Mouse (Mus musculus) frontal cortex, postnatal 10 days (tissue): ENCODE data around the gene Nr4a2.

ENCODE experiments used
- DNase-seq, 2 experiments: peaks; one replicate each; pipeline ENCODE4 v3.0.0; 2022; ENCODE audit warnings: low spot score in 2 of 2, mixed read lengths in 1 of 2

Nr4a2 gene

DNA sequence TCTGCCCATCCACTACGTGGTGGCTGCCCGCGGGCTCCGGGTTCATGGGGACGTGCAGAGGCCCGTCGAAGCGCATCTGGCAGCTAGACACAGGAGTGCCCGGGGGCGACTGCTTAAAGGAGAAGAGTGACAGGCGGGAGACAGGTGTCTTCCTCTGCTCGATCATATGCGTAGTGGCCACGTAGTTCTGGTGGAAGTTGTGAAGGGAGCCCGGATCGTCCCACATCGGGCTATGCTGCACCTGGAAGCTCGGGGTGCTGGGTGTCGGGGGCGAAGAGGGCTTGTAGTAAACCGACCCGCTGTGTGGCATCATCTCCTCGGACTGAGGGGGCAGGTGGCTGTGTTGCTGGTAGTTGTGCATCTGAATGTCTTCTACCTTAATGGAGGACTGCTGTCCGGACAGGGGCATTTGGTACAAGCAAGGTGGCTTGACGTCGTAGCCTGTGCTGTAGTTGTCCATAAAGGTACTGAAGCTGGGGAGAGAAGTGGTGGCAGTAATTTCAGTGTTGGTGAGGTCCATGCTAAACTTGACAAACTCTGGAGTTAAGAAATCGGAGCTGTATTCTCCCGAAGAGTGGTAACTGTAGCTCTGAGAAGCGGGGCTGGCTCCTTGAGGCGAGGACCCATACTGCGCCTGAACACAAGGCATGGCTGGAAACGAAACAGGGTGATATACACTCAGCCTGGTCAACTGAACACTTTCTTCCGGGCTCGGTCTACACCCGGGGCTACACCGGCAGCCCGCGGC lies 11.8 kb downstream of the Nr4a2 start:
- no peak for DNase-seq

DNA sequence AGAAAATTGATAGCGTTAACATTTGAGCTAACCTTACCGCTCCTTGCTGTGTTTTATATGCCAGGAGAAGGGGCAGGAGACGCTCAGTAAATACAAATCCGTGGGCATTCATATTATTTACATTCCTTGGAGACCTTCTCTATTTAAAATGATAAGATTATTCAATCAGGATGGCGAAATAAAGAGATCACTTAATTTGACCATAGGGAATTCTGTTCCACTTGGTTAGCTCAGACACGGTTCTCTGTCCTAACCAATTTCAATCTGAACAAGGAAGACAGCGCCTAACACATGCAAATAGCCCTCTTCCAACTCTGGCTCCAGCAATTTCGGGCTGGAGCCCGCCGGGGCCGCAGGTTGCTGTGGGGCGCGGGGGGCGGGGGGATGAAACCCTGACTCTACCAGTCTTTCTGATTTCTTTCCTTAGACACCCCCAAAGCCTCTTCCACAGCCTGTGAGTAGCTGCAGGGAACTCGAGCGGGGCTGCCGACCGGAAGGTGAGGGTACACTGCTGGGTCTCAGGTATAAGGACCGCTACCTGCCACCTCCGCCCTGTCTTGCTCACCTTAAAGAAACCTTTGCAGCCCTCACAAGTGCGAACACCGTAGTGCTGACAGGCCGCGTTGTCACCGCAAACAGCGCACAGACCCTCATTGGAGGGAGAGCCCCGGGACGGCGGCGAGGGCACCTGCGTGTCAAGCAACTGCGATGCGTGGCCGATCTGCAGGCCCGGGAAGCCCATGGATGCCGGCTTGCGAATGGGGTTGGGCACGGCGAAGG lies 12.6 kb downstream of the Nr4a2 start:
- no peak for DNase-seq

DNA sequence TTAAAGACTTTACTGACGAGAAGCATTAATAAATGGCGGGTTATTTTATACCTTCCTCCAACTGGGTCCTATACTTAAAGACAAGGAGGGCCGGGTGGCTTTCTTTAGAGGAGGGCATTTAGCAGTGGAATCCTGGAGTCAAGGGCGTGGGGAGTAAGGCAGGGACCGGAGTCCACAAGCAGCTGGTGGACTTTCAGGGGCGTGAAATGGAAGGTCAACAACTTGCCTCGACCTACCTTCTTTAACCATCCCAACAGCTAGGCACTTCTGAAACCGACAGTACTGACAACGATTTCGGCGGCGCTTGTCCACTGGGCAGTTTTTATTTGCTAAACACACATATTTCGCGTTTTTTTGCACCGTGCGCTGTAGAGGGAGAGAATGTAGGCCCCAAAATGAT lies 13.4 kb downstream of the Nr4a2 start:
- no peak for DNase-seq

DNA sequence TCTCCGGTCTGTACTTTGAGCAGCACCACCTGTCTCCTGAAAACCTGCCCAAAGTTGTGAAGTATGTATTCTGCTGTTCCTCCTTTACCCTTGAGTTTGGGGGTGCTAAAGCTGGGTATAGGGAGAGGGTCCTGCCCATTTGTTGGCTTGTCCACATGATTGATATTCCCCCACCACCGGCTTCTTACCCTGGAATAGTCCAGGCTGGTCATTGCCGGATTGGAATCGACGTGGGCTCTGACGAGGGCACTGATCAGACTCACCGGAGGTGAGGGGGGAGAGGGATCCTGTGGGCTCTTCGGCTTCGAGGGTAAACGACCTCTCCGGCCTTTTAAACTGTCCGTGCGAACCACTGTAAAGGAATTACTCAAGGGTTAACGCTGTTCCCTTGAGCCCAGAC lies 13.9 kb downstream of the Nr4a2 start:
- no peak for DNase-seq

DNA sequence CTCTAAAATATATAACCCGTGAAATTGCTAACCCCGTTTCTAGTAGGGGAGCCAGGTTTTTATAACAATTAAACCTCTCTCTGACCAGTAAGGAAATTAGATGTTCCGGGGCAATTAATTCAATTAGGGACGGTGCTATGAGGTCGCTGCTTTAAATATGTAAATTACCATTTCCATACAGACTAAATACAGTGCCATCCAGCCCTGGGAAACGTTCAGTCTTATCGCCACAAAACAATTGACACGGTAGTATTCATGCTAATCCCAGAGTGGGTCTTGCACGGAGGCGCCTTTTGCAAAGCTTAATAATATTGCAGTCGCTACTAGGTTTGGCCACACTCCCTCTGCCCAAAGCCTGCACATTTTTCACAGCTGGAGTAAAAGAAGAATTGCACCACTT lies 14.5 kb downstream of the Nr4a2 start:
- DNase-seq: no peak

DNA sequence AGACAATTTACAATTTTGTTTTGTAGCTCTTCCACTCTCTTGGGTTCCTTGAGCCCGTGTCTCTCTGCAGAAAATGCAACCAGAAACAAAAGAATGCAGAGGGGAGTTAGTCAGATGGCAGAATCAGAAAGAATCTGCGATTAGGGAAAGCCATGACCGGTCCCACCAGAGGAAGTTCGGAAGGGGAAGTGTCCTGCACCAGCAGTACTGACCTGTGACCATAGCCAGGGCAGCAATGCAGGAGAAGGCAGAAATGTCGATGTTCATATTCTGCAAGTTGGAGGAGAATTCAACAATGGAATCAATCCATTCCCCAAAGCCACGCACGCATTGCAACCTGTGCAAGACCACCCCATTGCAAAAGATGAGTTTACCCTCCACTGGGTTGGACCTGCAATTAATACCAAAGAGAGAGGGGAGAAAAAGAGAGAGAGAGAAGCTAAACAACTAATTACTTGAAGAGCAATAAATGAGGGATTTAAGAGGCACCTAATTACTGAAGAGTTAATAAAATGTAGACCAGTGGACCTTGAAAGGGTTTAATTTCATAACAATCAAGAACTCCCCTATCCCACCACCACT lies 15.4 kb downstream of the Nr4a2 start:
- DNase-seq: no peak

DNA sequence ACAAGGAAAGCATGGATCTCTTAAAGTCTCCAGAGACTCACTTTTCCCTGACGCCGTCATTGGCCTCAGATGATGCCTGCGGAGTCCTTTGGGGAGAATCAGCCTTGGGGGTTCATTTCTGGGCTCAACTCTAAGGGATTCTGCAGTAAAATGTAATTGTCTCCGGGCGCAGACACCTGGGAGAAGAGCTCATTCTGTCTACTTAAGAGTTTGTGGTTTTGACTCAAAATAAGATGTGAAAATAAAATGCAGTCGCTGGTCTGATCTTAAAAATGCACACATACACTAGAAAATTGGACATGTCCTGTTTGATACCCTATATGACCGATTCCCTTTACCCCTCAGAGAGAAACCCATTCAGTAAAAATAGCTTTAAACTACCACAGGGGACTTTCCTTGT lies 18.4 kb downstream of the Nr4a2 start:
- DNase-seq: no peak

DNA sequence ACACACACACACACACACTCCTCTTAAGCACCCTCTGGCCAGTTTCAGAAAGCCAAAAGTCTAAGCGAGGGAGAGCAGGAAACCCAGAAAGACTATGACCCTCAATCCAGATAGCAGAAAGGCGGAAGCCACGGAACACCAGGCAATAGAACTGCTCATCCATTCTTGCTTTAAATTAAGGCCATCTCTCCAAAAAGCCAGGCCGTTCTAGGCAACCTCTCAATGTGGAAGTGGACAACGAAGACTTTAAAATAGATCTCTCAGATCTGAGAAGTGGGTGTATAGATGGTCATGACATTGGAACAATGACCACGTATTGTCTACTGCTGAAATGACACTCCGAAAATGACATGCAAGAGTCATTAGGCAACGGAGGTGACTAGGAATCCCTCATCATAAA lies 19.1 kb downstream of the Nr4a2 start:
- no peak for DNase-seq

DNA sequence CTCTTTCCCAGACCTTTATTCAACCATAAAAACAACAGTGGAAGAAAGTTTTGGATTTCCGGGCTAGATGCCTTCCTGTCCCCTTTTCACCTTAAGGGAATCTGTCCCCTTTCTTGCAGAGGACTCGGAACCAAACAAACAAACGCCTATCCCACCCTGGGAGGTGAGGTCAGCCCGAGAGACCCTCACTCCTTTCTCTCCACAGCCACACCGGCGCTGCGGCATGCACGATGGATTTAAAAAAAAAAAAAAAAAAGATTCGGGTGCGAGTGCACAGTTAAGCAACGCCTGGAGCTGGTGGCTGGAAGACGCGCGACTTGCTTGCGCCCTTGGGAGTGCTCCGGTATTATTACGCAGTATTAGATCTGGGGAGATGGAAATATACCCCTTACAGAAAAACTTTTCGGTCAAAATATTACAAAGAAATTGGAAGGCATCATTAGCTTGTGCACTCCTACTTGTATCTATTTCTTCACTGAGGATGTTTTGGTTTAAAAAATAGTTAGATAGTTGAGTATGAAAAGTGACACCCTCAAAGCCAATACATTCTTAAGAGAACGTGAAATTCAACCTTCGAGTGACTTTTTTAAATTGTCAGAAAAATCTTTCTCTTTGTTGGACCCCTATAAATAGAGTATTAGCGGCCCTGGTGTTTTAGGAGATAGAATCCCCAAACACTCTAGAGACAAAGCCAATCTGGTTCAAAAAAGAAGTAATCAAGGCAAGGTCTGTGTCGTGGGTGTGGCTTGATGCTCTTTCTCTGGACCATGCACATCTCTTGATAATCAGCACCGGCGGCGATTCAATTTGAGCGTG lies 19.8 kb downstream of the Nr4a2 start:
- DNase-seq: no peak

DNA sequence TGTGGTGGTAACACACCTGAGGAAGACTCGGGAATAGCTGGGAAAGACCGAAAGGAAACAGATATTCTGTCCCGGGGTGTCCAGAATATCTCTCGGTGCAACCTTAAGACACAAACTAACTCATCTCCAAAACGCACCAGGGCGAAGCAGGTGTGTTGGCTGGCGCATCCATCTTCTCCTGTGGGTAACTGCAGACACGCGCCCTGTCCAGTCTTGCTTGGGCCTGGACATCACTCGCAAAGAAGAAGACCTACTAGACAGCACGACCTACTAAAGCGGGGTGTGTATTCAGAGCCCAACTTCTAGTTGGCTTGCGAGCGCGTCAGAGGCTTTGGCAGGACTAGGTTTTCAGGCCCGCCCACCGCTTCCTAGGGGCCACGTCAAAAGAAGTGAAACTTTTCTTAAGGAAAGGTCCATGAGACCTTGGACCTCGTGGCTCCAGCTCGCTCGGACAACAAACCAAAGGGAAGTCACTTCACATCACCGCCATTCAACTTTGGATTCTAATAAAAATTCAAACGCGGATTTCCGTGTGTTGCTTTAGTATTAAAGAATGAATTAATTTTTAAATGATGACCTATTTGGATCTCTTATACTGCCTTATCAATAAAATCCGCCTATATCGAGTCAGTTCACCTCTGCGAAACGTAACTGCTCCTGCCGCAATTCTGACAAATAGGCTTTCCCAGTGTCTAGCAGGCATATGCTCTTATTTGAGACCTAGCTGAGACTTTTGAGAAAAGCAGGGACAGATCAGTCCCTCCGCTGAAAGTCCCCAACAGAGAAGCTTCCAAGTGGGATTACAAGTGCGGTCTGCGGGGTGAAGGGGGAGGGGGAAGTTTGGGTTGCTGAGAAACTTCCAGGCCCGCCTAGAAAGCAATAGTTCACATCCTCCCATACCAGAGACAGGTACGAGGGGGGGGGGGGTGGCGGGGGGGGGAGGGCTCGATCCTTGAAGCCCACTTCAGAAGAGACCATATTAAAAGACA lies 20.7 kb downstream of the Nr4a2 start:
- no peak for DNase-seq

DNA sequence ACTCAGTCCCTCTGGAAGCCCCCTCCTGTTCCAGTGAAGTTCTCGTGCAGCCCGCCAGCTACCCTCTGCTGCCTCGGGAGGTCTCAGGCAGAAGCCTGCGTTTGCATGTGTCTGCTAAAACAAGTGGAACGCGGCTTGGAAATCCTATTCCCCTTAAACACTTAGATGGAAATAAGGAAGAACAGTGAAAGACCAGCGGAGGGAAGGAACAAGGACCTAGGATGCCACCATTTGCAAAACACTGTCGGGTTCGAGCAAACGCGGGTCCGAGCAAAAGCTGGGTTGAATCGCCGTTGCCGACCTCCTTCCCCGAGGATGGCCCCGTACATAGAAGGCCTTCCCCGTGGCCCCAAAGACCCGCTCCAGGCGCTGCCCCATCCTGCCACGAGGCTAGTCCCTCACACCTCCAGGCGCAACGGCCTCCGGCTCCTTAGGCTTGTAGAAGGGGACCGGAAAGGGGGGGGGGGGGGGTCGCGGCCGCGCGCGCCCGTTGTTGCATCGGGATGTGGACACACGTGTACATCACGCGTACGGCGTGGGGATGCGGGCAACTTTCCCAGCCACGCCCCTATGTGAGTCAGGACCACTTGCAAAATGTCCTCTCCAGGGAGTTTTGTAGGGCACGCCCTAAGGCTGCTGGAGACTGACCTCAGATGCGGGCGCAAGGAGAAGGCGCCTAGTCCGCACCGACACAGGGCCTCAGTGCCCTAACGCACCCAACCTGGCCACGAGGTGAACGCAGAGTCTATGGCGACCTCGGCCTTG lies 21.5 kb downstream of the Nr4a2 start:
- no peak for DNase-seq

DNA sequence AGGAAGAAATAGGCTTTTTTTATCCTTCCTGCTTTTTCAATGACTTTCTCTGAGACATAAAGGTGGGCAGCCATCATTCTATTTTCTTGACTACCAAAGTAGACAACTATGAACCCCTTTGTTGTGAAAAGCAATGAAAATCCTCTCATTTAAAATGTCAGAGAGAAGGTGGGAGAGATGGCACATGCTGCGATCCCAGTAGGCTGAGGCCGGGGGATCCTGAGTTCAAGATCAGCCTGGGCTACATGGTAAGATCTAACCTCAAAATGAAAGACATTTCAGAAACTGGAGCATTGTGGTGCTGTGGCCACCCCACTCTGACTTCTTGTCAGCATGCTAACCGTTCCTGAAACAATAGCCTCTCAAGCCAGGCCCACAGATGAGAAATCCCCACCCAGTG lies 23.6 kb downstream of the Nr4a2 start:
- no peak for DNase-seq

DNA sequence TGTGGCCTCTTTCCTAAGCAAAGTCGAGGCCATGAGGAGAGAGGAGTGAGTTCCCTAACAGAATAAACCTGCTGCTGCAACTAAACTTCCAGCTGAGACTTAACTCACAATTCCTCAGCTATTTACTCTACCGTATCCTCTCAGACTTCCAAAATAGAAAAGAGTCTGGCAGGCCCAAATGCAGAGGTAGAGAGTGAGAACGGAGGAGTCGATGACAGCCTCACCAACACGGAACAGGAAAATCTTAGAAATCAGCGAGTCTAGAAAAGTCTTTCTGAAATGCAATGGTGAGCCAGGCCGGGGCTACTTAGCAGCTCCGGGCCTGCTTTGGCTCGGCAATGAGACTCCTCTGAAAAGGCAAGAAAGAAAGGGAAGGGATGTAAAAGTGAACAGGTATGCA lies 51.4 kb downstream of the Nr4a2 start:
- DNase-seq: no peak

DNA sequence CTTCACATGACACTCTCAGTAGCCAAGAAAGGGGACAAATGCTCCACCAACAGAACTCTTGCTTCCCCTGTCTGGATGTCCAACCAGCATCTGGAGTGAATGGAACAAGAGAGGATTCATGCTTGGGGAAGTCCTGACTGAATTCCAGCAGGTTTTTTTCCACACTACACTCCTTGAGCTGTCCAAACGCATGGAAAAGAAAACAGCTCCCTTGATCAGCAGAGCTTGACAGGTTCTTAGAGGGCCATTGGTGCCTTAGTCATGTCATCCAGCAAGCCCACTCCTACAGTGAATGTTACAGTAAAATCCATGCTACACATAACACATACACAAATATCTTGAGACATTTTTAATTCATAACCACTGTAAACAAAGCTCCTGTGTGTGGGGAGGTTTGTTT lies 60.3 kb downstream of the Nr4a2 start:
- DNase-seq: no peak
